Mouse (Mus musculus) stomach, postnatal 0 days (tissue): ENCODE measurements around the gene Becn1. TPM values are rescaled to one million over a fixed set of nuclear protein-coding genes. Genes with fewer than 3 reads are reported as not detected.

Source experiments
- ATAC-seq: fragments of 200-750 bp; cut with Nextera tagmentation; 2 replicates; pipeline ENCODE4 v1.8.0; 2017; ENCODE audit not compliant: low FRiP score, low TSS enrichment
- DNase-seq: peaks from one replicate; pipeline ENCODE4 v3.0.0-alpha.2; 2016; ENCODE audit warnings: low spot score
- H3K27ac ChIP-seq: fragments of 300-500 bp; sonication (generic); replicated peaks from 2 replicates; pipeline ENCODE4 v1.5.1; 2014; ENCODE audit warnings: mild to moderate bottlenecking, control low read depth
- H3K27me3 ChIP-seq: fragments of 300-500 bp; sonication (generic); 2 replicates; pipeline ENCODE4 v1.6.1; 2014; ENCODE audit warnings: low read length; ENCODE audit not compliant: control insufficient read depth, insufficient read depth
- H3K36me3 ChIP-seq: fragments of 300-500 bp; sonication (generic); 2 replicates; pipeline ENCODE4 v1.6.1; 2014; ENCODE audit warnings: low read length, mixed read lengths; ENCODE audit not compliant: control insufficient read depth, insufficient read depth
- H3K4me1 ChIP-seq: fragments of 300-500 bp; sonication (generic); replicated peaks from 2 replicates; pipeline ENCODE4 v1.6.1; 2014; ENCODE audit warnings: antibody characterized with exemption; ENCODE audit not compliant: control insufficient read depth, insufficient read depth
- H3K4me2 ChIP-seq: fragments of 300-500 bp; sonication (generic); replicated peaks from 2 replicates; pipeline ENCODE4 v1.6.1; 2014; ENCODE audit warnings: low read depth, mild to moderate bottlenecking, control low read depth, moderate library complexity
- H3K4me3 ChIP-seq: fragments of 300-500 bp; sonication (generic); 2 replicates; pipeline ENCODE4 v1.5.1; 2014; ENCODE audit warnings: low read depth, low read length, control low read depth
- H3K9ac ChIP-seq: fragments of 300-500 bp; sonication (generic); 2 replicates; pipeline ENCODE4 v1.6.1; 2014; ENCODE audit warnings: mild to moderate bottlenecking, low read length, control low read depth, mixed read lengths
- H3K9me3 ChIP-seq: fragments of 300-500 bp; sonication (generic); 2 replicates; pipeline ENCODE4 v1.6.1; 2016; ENCODE audit warnings: low read length; ENCODE audit not compliant: control insufficient read depth
- CTCF ChIP-seq: IDR thresholded peaks from 2 replicates; pipeline ENCODE4 v1.5.1; 2016; ENCODE audit warnings: antibody characterized with exemption, low read depth, mild to moderate bottlenecking, moderate library complexity
- EP300 ChIP-seq: optimal IDR thresholded peaks from 2 replicates; pipeline ENCODE3; 2016; ENCODE audit warnings: antibody characterized with exemption
- WGBS: fragments of 180-500 bp; shearing (Covaris S2); extraction: QIAGEN DNeasy Blood & Tissue Kit; methylation state at CpG from one replicate; pipeline ENCODE4 v1.1.7; 2014; 5-methylcytosine and 5-hydroxymethylcytosine counted together
- polyA plus RNA-seq: library from polyadenylated mRNA; unstranded; fragments of >200 nt; fragmentation: Nextera tagmentation; extraction: Ambion mirVana; gene quantifications from 2 replicates; pipeline ENCODE4 v1.2.1, GENCODE M21; 2015

Becn1 gene
- polyA plus RNA-seq, 1 experiment from 2014 or later, result 102 TPM

DNA sequence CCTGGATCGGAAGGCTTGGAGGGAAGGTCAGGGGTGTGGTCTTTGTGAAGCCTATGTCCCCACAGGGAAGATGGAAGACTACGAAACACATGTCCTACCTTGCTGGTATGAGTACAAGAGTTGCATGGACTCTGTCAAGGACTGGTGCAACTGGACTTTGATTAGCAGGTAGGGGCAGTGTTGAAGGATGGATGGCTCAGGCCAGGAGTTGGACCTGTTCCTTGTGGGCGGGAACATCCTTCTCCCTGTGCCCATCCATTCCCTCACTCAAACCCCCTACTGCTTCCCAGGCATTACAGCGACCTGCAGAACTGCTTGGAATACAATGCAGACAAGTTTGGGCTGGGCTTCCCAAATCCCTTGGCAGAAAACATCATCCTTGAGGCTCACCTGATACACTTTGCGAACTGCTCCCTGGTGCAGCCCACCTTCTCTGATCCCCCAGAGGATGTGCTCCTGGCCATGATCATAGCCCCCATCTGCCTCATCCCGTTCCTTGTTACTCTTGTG lies 54.5 kb downstream of the Becn1 start:
- H3K27ac ChIP-seq, result peak overlapping the region; percentile 45
- 79% methylated on average over 6 of the region's 6 CpGs for WGBS
- no peaks in the 10 kb centered on the region for H3K36me3 ChIP-seq
- no peak for TF ChIP-seq EP300
- no peak for TF ChIP-seq CTCF
- H3K9ac ChIP-seq, result 0 out of 2 replicates have a peak overlapping the region, but pooled peaks have one; percentile 72
- DNase-seq (no peak), ATAC-seq (no peak)
- H3K9me3 ChIP-seq, result no peaks in the 10 kb centered on the region
- peak overlapping the region; percentile 58 for H3K4me3 ChIP-seq
- no peaks in the 10 kb centered on the region for H3K27me3 ChIP-seq
- peak overlapping the region; percentile 96 for H3K4me2 ChIP-seq
- no peaks in the 10 kb centered on the region for H3K4me1 ChIP-seq

DNA sequence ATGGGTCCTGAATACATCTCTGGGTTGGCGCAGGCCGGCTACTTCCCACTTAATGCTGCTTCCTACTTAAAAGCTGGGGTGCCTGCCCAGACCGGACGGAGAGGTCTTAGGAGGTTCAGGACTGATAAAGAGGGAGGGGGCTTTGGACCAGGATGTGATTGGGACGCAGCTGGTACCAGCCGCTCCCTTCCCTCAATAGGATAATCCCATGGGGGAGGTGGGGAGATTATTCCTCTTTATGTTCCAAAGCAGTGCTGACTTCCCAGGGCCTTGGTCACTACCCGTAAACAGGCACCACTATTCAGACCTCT lies 55.4 kb downstream of the Becn1 start:
- no peaks in the 10 kb centered on the region for H3K27me3 ChIP-seq
- H3K36me3 ChIP-seq, result no peaks in the 10 kb centered on the region
- no peaks in the 10 kb centered on the region for H3K4me1 ChIP-seq
- WGBS, result 14% methylated on average over 7 of the region's 7 CpGs
- TF ChIP-seq CTCF (no peak), EP300 (no peak)
- no peaks in the 10 kb centered on the region for H3K9me3 ChIP-seq
- H3K4me3 ChIP-seq, result peak overlapping the region; percentile 58
- ATAC-seq (no peak; the same call in 1 of the 2 replicates), DNase-seq (no peak)
- H3K4me2 ChIP-seq, result peak overlapping the region; percentile 96
- H3K9ac ChIP-seq, result peak overlapping the region; percentile 72
- H3K27ac ChIP-seq, result peak overlapping the region; percentile 89

DNA sequence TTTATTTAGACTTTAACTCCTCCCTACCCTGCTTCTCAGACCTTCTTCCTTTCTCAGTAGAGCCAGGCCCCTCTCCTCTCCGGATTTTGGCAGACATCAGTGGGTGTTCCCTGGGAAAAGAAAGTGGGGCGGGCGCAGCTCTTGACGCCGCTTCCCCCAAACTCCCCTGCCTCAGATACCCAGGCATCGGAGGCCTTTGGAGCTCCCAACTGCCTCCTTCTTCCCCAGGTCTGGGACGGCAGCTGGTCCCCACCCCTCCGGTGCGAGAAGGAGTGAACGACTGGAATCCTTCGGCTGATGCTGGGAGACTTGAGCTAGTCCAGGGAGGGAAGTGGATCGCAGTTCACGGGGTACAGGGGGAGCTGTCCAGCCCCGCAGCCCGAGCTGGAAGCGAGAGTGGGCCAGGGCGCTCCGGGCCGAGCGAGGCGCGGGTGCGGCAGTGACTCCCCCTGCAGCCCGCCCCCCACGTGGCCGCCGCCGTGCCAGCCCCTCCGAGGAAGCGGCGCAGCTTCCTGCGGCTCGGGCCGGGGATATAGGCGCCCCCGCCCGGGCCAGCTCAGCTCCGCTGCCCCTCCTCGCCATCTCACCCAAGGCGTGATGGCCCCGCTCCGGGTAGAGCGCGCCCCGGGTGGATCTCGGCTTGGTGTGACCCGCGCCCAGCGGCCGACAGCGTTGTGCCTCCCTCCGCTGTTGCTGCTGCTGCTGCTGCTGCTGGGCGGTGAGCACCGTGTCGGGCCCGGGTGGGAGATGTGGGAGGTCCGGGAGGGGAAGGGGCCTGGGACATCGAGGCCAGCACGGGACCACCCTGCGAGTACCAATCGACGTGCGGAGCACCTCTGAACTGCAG lies 56.0 kb downstream of the Becn1 start, which contains the start of gene Ramp2:
Ramp2 (plus strand) TSS at position 174 of the 847 bp plus-strand sequence.
- peak within 1 kb of the TSS; percentile 72 for H3K9ac ChIP-seq
- no peaks in the 10 kb centered on the region for H3K36me3 ChIP-seq
- no peaks in the 10 kb centered on the region for H3K9me3 ChIP-seq
- under 1% methylated on average over 54 of the region's 63 CpGs for WGBS
- peak; percentile 60 for DNase-seq
- no peaks in the 10 kb centered on the region for H3K27me3 ChIP-seq
- no peak for TF ChIP-seq EP300
- no peak; the same call in 1 of the 2 replicates for TF ChIP-seq CTCF
- H3K4me1 ChIP-seq, result no peaks in the 10 kb centered on the region
- peak within 1 kb of the TSS; percentile 89 for H3K27ac ChIP-seq
- H3K4me2 ChIP-seq, result peak within 1 kb of the TSS; percentile 96
- peak within 1 kb of the TSS; percentile 58 for H3K4me3 ChIP-seq
- peak; percentile 61 for ATAC-seq

DNA sequence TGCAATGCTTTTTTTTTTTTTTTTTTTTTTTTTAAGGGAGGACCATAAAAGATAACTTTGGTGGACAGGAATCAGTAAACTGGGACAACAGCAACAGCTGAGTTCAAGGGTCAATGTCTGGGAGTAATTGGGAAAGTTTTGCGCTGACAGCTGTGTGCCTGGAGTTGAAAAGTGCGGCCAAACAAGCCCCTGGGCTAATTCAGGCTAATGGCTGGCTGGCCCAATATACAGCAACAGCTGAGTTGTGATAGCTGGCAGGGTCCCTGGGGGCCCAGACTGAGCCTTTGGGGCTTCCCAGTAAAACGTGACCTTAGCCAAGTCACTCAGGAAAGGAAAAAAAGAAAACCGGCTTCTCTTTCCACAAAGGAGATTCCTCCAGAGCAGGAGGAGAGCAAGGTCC lies 57.0 kb downstream of the Becn1 start:
- H3K36me3 ChIP-seq, result no peaks in the 10 kb centered on the region
- TF ChIP-seq EP300 (no peak), CTCF (no peak)
- peak overlapping the region; percentile 96 for H3K4me2 ChIP-seq
- H3K4me3 ChIP-seq, result no peak overlapping the region
- ATAC-seq (no peak), DNase-seq (no peak)
- H3K9me3 ChIP-seq, result no peaks in the 10 kb centered on the region
- H3K27me3 ChIP-seq, result no peaks in the 10 kb centered on the region
- H3K27ac ChIP-seq, result peak overlapping the region; percentile 89; the same call in 1 of the 2 replicates
- 61% methylated on average over 4 of the region's 4 CpGs for WGBS
- no peak overlapping the region for H3K9ac ChIP-seq
- no peaks in the 10 kb centered on the region for H3K4me1 ChIP-seq

DNA sequence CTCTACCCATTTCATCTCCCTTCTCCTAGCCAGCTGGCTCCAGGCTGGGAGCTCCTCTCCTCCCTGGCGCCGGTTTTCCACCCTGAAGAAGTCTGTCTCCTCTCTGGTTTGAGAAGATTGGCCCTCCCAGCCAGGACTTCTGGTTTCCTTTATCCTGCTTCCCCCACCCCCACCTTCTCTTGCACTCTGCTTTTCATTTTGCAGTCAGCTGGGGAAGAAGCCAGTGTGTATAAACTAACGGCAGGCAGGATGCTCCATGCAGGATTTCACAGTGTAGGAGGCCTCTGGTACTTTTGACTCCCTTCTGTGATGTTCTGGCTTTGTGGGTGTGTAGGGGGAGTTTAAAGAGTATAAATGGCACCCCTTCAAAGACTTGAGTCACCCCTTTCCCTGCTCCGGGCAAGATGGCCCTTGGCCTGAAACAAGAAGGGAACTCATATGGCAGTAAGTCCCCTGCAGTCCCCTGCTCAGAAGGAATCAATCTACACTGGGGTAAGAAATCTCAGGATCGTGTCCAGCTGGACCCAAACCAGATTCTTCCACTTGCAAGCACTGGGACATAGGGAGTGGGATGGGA lies 63.9 kb downstream of the Becn1 start:
- no peak for DNase-seq
- Histone ChIP-seq H3K9ac (peak overlapping the region; percentile 18; the same call in 1 of the 2 replicates), H3K9me3 (no peaks in the 10 kb centered on the region), H3K36me3 (no peaks in the 10 kb centered on the region), H3K27me3 (no peaks in the 10 kb centered on the region), H3K4me2 (no peak overlapping the region), H3K4me1 (no peaks in the 10 kb centered on the region), H3K27ac (peak overlapping the region; percentile 63), H3K4me3 (no peak overlapping the region)
- TF ChIP-seq CTCF, result no peak
- no peak for TF ChIP-seq EP300
- 39% methylated on average over 5 of the region's 5 CpGs for WGBS
- ATAC-seq, result no peak

DNA sequence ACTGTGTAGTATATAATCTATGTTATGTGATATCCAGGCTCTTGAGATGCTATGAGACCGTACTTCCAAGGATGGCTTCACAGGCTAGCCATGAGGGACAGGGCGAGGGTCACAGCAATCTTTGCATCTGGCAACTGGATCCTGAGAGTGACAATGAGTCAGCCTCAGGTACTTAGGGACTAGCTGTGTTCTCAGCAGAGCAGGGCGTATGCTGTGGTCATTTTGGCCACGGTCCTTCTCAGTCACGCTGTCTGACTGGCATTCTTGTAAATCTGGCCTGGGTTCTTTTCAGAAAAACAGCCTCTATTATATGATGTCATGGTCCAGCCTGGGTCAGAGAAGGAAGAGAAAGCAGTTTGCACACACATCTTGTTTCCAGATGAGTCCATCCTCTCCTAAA lies 65.3 kb downstream of the Becn1 start:
- no peak for DNase-seq
- 93% methylated on average over 5 of the region's 5 CpGs for WGBS
- no peaks in the 10 kb centered on the region for H3K27me3 ChIP-seq
- TF ChIP-seq EP300, result no peak
- TF ChIP-seq CTCF, result no peak
- H3K9me3 ChIP-seq, result no peaks in the 10 kb centered on the region
- no peak overlapping the region for H3K9ac ChIP-seq
- no peaks in the 10 kb centered on the region for H3K4me1 ChIP-seq
- H3K4me2 ChIP-seq, result no peak overlapping the region
- H3K27ac ChIP-seq, result no peak overlapping the region
- H3K36me3 ChIP-seq, result no peaks in the 10 kb centered on the region
- ATAC-seq, result no peak
- H3K4me3 ChIP-seq, result no peak overlapping the region

Other genes with a start within 250 kb of the Becn1 start
- gene Naglu, start 232.3 kb downstream of the Becn1 start, polyA plus RNA-seq, result 16.0 and 17.1 TPM in 2 replicates
- 0.08 TPM in 1 of 2 replicates, not detected in the other for gene Hsd17b1, start 223.9 kb downstream of the Becn1 start, polyA plus RNA-seq
- gene Coasy, start 219.7 kb downstream of the Becn1 start, polyA plus RNA-seq, result 26.4 and 26.8 TPM in 2 replicates
- 42.3 and 42.4 TPM in 2 replicates for gene Mlx, start 215.0 kb downstream of the Becn1 start, polyA plus RNA-seq
- gene Psmc3ip, start 206.8 kb downstream of the Becn1 start, polyA plus RNA-seq, result 10.6 and 11.8 TPM in 2 replicates
- 16.1 and 17.9 TPM in 2 replicates for gene Retreg3, start 182.4 kb downstream of the Becn1 start, polyA plus RNA-seq
- gene Tubg1, start 182.3 kb downstream of the Becn1 start, polyA plus RNA-seq, result 29.7 and 29.8 TPM in 2 replicates
- gene Tubg2, start 146.4 kb downstream of the Becn1 start, polyA plus RNA-seq, result 3.0 and 3.1 TPM in 2 replicates
- gene Cntnap1, start 131.8 kb downstream of the Becn1 start, polyA plus RNA-seq, result 0.52 and 0.94 TPM in 2 replicates
- 23.8 and 25.6 TPM in 2 replicates for gene Plekhh3, start 130.9 kb downstream of the Becn1 start, polyA plus RNA-seq
- gene Ccr10, start 126.8 kb downstream of the Becn1 start, polyA plus RNA-seq, result 0.16 and 0.24 TPM in 2 replicates
- 8.1 and 9.4 TPM in 2 replicates for gene Ezh1, start 75.8 kb downstream of the Becn1 start, polyA plus RNA-seq
- 62.3 and 64.9 TPM in 2 replicates for gene Ramp2, start 56.3 kb downstream of the Becn1 start, polyA plus RNA-seq
- gene Vps25, start 48.6 kb downstream of the Becn1 start, polyA plus RNA-seq, result 141 and 157 TPM in 2 replicates
- gene Wnk4, start 41.7 kb downstream of the Becn1 start, polyA plus RNA-seq, result 15.9 and 18.4 TPM in 2 replicates
- gene Cntd1, start 23.3 kb downstream of the Becn1 start, polyA plus RNA-seq, result 0.30 and 0.33 TPM in 2 replicates
- 175 and 180 TPM in 2 replicates for gene Coa3, start 23.2 kb downstream of the Becn1 start, polyA plus RNA-seq
- 64.2 and 66.9 TPM in 2 replicates for gene Psme3, start 13.9 kb upstream of the Becn1 start, polyA plus RNA-seq
- 0.39 and 0.41 TPM in 2 replicates for gene Aoc2, start 22.8 kb upstream of the Becn1 start, polyA plus RNA-seq
- 5.1 TPM in 2 replicates for gene Aoc3, start 28.3 kb upstream of the Becn1 start, polyA plus RNA-seq
- gene G6pc, start 65.3 kb upstream of the Becn1 start, polyA plus RNA-seq, result 0.27 and 0.35 TPM in 2 replicates
- gene Aarsd1, start 115.3 kb upstream of the Becn1 start, polyA plus RNA-seq, result 29.8 and 30.0 TPM in 2 replicates
- gene Gm27029, start 122.5 kb upstream of the Becn1 start, polyA plus RNA-seq, result 3.1 TPM in 2 replicates
- gene Rundc1, start 122.8 kb upstream of the Becn1 start, polyA plus RNA-seq, result 11.3 and 11.5 TPM in 2 replicates
- 11.1 and 13.4 TPM in 2 replicates for gene Ptges3l, start 123.0 kb upstream of the Becn1 start, polyA plus RNA-seq
- gene Rpl27, start 140.0 kb upstream of the Becn1 start, polyA plus RNA-seq, result 317 and 371 TPM in 2 replicates
- gene Ifi35, start 146.1 kb upstream of the Becn1 start, polyA plus RNA-seq, result 37.4 and 37.5 TPM in 2 replicates
- 15.3 and 16.1 TPM in 2 replicates for gene Rnd2, start 162.7 kb upstream of the Becn1 start, polyA plus RNA-seq
- 63.4 and 71.1 TPM in 2 replicates for gene Vat1, start 163.9 kb upstream of the Becn1 start, polyA plus RNA-seq
- gene Brca1, start 249.7 kb upstream of the Becn1 start, polyA plus RNA-seq, result 1.1 and 2.5 TPM in 2 replicates
- 34.5 TPM in 2 replicates for gene Nbr1, start 249.9 kb upstream of the Becn1 start, polyA plus RNA-seq